Mouse (Mus musculus) cerebellum, adult 8-10 months (tissue): ENCODE measurements around the gene Npy4r.

Experiments
- DNase-seq: peaks from one replicate; pipeline ENCODE4 v3.0.0; 2022

The Npy4r gene

DNA sequence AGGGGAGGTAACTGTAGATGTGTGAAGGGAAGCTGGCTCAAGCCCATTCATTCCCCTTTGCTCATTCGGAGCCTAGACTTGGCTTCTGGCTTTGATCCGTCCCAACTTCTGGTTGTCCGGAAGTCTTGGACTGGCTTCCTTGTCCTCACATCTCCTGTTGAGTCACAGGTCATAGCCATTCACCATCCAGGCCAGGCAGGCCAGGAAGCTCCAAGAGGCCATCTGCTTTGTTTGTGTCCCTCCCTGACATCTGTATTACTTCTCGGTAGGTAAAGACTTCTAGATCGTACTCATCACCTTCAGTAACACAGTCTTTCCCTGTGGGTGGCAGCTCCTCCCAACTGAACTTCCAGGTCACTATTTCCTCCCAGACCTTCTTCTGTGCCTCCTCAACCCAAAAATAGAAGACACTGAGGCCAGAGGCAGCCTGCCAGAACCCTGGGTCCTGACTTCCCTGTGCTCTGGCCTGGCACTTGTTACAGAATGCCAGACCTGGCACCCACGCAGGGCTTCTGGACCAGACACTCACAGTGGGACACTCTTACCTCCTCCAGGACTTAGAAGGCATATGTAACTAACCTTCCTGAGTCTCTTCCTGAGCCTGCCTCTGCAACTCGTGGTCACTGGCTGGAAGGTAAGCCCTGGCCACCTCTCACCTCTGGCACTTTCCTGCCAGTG is 33.1 kb downstream of the Npy4r start:
- DNase-seq = peak; percentile 64

DNA sequence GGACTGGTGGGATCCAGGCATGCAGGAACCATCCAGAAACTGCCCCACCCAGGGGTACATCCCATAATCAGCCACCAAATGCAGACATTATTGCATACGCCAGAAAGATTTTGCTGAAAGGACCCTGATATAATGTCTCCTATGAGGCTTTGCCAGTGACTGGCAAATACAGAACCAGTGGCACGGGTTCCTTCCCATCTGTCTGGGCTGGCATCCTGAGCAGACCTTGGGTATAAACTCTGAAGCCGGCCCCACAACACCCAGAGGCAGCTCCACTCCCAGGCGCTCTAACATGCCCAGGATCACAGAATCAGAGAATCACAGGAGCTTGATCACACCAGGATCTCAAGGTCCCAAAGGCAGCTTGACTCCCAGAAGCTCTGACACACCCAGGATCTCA is 38.0 kb downstream of the Npy4r start:
- DNase-seq = no peak

- no peak for DNase-seq
Measured at GRCm38 (mm10) chr14:34107594-34107993, 44.7 kb downstream of the Npy4r start.

GRCm38 (mm10) chr14:34106389-34107062 is 45.8 kb downstream of the Npy4r start:
- no peak for DNase-seq

- peak; percentile 56 for DNase-seq
Measured at GRCm38 (mm10) chr14:34104892-34105291, 47.4 kb downstream of the Npy4r start.

DNA sequence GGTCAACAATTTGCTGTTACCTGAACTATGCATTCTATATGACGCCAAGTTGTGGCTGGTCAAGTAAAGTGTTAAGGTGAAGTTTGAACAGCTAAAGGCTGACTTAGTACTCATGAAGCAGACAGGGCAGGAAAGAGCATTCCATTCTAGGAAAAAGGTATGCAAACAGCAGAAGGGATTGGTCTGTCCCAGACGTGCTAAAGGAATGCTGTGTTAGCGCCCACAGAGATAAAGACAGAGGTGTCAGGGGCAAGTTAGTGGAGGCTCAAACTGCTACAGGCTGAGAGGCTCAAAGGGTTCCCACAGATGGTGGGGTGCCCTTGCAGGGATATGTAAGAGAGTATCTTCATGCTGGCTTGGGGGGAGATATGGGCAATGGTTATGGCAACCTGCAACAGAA is 48.4 kb downstream of the Npy4r start:
- DNase-seq = no peak

- DNase-seq = no peak
Measured at GRCm38 (mm10) chr14:34102601-34103000, 49.7 kb downstream of the Npy4r start, which contains the start of gene A630023A22Rik. A630023A22Rik (minus strand) TSS chr14:34102754.

DNA sequence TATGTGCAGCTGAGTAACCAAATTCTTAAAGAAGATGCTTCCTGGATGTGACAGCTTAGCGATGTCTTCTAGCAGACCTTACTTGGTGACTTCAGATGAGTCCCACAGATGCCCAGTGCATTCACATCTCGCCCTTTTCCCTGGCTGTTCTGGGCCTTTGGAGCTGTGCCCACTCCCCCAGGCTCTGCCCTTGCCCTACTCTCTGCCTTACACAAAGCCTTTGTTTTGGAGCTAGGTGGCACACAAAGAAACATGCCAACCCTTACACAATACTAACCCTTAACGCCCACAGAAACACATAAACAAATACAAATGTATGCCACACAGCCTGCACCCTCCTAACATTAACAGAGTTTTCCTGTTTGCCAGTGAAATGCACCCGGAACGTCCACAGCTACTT is 56.1 kb downstream of the Npy4r start:
- no peak for DNase-seq
